Mouse (Mus musculus) heart, embryonic 15.5 days (tissue): ENCODE data around the gene Il10ra. TPM values are rescaled to one million over a fixed set of nuclear protein-coding genes. Genes with fewer than 3 reads are reported as not detected.
A peak's percentile ranks its signal among the peaks of the same experiment; 100 is the strongest.

Experiments used
- ATAC-seq: fragments of 200-750 bp; cut with Nextera tagmentation; replicated peaks from 2 replicates; pipeline ENCODE4 v1.8.0; 2017; ENCODE audit warnings: low read depth, moderate TSS enrichment; ENCODE audit not compliant: insufficient number of reproducible peaks, insufficient read depth, low FRiP score
- H3K27ac ChIP-seq: fragments of 300-500 bp; sonication (generic); 2 replicates; pipeline ENCODE4 v1.5.1; 2015; ENCODE audit warnings: mild to moderate bottlenecking, inconsistent platforms
- H3K27me3 ChIP-seq: fragments of 300-500 bp; sonication (generic); 2 replicates; pipeline ENCODE4 v1.6.1; 2015; ENCODE audit warnings: inconsistent platforms
- H3K36me3 ChIP-seq: fragments of 300-500 bp; sonication (generic); 2 replicates; pipeline ENCODE4 v1.6.1; 2015; ENCODE audit warnings: mild to moderate bottlenecking, inconsistent platforms
- H3K4me1 ChIP-seq: fragments of 300-500 bp; sonication (generic); replicated peaks from 2 replicates; pipeline ENCODE4 v1.6.1; 2015; ENCODE audit warnings: inconsistent platforms
- H3K4me2 ChIP-seq: fragments of 300-500 bp; sonication (generic); 2 replicates; pipeline ENCODE4 v1.6.1; 2015; ENCODE audit warnings: inconsistent platforms, mild to moderate bottlenecking, moderate library complexity
- H3K4me3 ChIP-seq: fragments of 300-500 bp; sonication (generic); 2 replicates; pipeline ENCODE4 v1.5.1; 2015; ENCODE audit warnings: mild to moderate bottlenecking, inconsistent platforms
- H3K9ac ChIP-seq: fragments of 300-500 bp; sonication (generic); 2 replicates; pipeline ENCODE4 v1.6.1; 2015; ENCODE audit warnings: mild to moderate bottlenecking, inconsistent platforms
- H3K9me3 ChIP-seq: fragments of 300-500 bp; sonication (generic); replicated peaks from 2 replicates; pipeline ENCODE4 v1.6.1; 2016; ENCODE audit warnings: inconsistent platforms
- WGBS: fragments of 180-500 bp; shearing (Covaris S2); methylation state at CpG from one replicate; pipeline ENCODE4 v1.1.7; 2015; ENCODE audit warnings: mixed read lengths; 5-methylcytosine and 5-hydroxymethylcytosine counted together
- polyA plus RNA-seq: library from polyadenylated mRNA; unstranded; fragments of >200 nt; fragmentation: Nextera tagmentation; extraction: Ambion mirVana; gene quantifications from 2 replicates; pipeline ENCODE4 v1.2.1, GENCODE M21; 2015

The Il10ra gene
- polyA plus RNA-seq, 1 experiment from 2014 or later: 0.84 TPM

GRCm38 (mm10) chr9:45291481-45292168 is 22.7 kb upstream of the Il10ra start:
- Histone ChIP-seq H3K9me3 (no peaks in the 10 kb centered on the region), H3K27me3 (no peaks in the 10 kb centered on the region), H3K4me2 (no peak overlapping the region), H3K27ac (no peak overlapping the region), H3K36me3 (no peaks in the 10 kb centered on the region), H3K4me1 (no peaks in the 10 kb centered on the region), H3K9ac (no peak overlapping the region), H3K4me3 (no peak overlapping the region)
- no peak for ATAC-seq
- 78% methylated on average over 11 of the region's 11 CpGs for WGBS

- Histone ChIP-seq H3K27me3 (no peaks in the 10 kb centered on the region), H3K9ac (no peak overlapping the region), H3K4me1 (no peaks in the 10 kb centered on the region), H3K4me2 (no peak overlapping the region), H3K4me3 (no peak overlapping the region), H3K9me3 (no peaks in the 10 kb centered on the region), H3K36me3 (no peaks in the 10 kb centered on the region), H3K27ac (no peak overlapping the region)
- 78% methylated on average over 5 of the region's 5 CpGs for WGBS
- ATAC-seq: no peak
Measured at GRCm38 (mm10) chr9:45282466-45282865, 13.5 kb upstream of the Il10ra start.

GRCm38 (mm10) chr9:45280891-45281290 is 11.9 kb upstream of the Il10ra start:
- H3K4me2 ChIP-seq: no peak overlapping the region
- no peak for ATAC-seq
- no peaks in the 10 kb centered on the region for H3K4me1 ChIP-seq
- H3K36me3 ChIP-seq: no peaks in the 10 kb centered on the region
- H3K9me3 ChIP-seq: no peaks in the 10 kb centered on the region
- H3K4me3 ChIP-seq: no peak overlapping the region
- no peak overlapping the region for H3K9ac ChIP-seq
- 62% methylated on average over 3 of the region's 3 CpGs for WGBS
- H3K27ac ChIP-seq: no peak overlapping the region
- H3K27me3 ChIP-seq: no peaks in the 10 kb centered on the region

GRCm38 (mm10) chr9:45280059-45280458 is 11.1 kb upstream of the Il10ra start:
- WGBS: 56% methylated on average over 3 of the region's 3 CpGs
- ATAC-seq: no peak
- Histone ChIP-seq H3K4me2 (no peak overlapping the region), H3K36me3 (no peaks in the 10 kb centered on the region), H3K9me3 (no peaks in the 10 kb centered on the region), H3K27me3 (no peaks in the 10 kb centered on the region), H3K9ac (no peak overlapping the region), H3K4me1 (no peaks in the 10 kb centered on the region), H3K4me3 (no peak overlapping the region), H3K27ac (no peak overlapping the region)

- ATAC-seq: no peak
- no peak overlapping the region for H3K4me3 ChIP-seq
- no peaks in the 10 kb centered on the region for H3K9me3 ChIP-seq
- H3K27me3 ChIP-seq: peaks cover 25% of the 10 kb centered on the region
- H3K27ac ChIP-seq: no peak overlapping the region
- WGBS: 82% methylated on average over 2 of the region's 2 CpGs
- no peaks in the 10 kb centered on the region for H3K4me1 ChIP-seq
- H3K9ac ChIP-seq: no peak overlapping the region
- H3K4me2 ChIP-seq: no peak overlapping the region
- H3K36me3 ChIP-seq: no peaks in the 10 kb centered on the region
Measured at GRCm38 (mm10) chr9:45274635-45275034, 5.7 kb upstream of the Il10ra start.

- H3K27me3 ChIP-seq: peaks cover 29% of the 10 kb centered on the region
- no peaks in the 10 kb centered on the region for H3K9me3 ChIP-seq
- H3K4me3 ChIP-seq: no peak overlapping the region
- H3K36me3 ChIP-seq: no peaks in the 10 kb centered on the region
- 70% methylated on average over 4 of the region's 4 CpGs for WGBS
- no peak for ATAC-seq
- H3K9ac ChIP-seq: no peak overlapping the region
- no peak overlapping the region for H3K27ac ChIP-seq
- no peaks in the 10 kb centered on the region for H3K4me1 ChIP-seq
- no peak overlapping the region for H3K4me2 ChIP-seq
Measured at GRCm38 (mm10) chr9:45274218-45274617, 5.3 kb upstream of the Il10ra start.

GRCm38 (mm10) chr9:45272213-45272612 is 3.3 kb upstream of the Il10ra start:
- no peaks in the 10 kb centered on the region for H3K36me3 ChIP-seq
- ATAC-seq: no peak
- H3K27ac ChIP-seq: no peak overlapping the region
- H3K4me1 ChIP-seq: peaks cover 6% of the 10 kb centered on the region
- H3K9ac ChIP-seq: no peak overlapping the region
- peaks cover 49% of the 10 kb centered on the region for H3K27me3 ChIP-seq
- H3K4me2 ChIP-seq: no peak overlapping the region
- 47% methylated on average over 5 of the region's 5 CpGs for WGBS
- H3K4me3 ChIP-seq: no peak overlapping the region
- H3K9me3 ChIP-seq: no peaks in the 10 kb centered on the region

GRCm38 (mm10) chr9:45268079-45268478 is 870 bp downstream of the Il10ra start:
- no peak for ATAC-seq
- peaks cover 6% of the 10 kb centered on the region for H3K4me1 ChIP-seq
- H3K9ac ChIP-seq: no peak overlapping the region
- 53% methylated on average over 4 of the region's 4 CpGs for WGBS
- H3K4me3 ChIP-seq: peak overlapping the region; percentile 45
- H3K9me3 ChIP-seq: no peaks in the 10 kb centered on the region
- H3K27me3 ChIP-seq: peaks cover 63% of the 10 kb centered on the region
- no peaks in the 10 kb centered on the region for H3K36me3 ChIP-seq
- no peak overlapping the region for H3K27ac ChIP-seq
- H3K4me2 ChIP-seq: peak overlapping the region; percentile 60

- ATAC-seq: no peak
- WGBS: 70% methylated on average over 4 of the region's 4 CpGs
- no peak overlapping the region for H3K27ac ChIP-seq
- peaks cover 63% of the 10 kb centered on the region for H3K27me3 ChIP-seq
- H3K4me1 ChIP-seq: peaks cover 6% of the 10 kb centered on the region
- no peaks in the 10 kb centered on the region for H3K36me3 ChIP-seq
- H3K9me3 ChIP-seq: no peaks in the 10 kb centered on the region
- H3K4me2 ChIP-seq: no peak overlapping the region; the same call in 1 of the 2 replicates
- H3K9ac ChIP-seq: no peak overlapping the region
- no peak overlapping the region for H3K4me3 ChIP-seq
Measured at GRCm38 (mm10) chr9:45267099-45267498, 1.9 kb downstream of the Il10ra start.

- Histone ChIP-seq H3K27ac (no peak overlapping the region), H3K4me2 (no peak overlapping the region), H3K9me3 (no peaks in the 10 kb centered on the region), H3K4me1 (no peaks in the 10 kb centered on the region), H3K4me3 (no peak overlapping the region), H3K27me3 (peaks cover 17% of the 10 kb centered on the region), H3K9ac (no peak overlapping the region), H3K36me3 (no peaks in the 10 kb centered on the region)
- WGBS: 77% methylated on average over 5 of the region's 5 CpGs
- ATAC-seq: no peak
Measured at GRCm38 (mm10) chr9:45261872-45262271, 7.1 kb downstream of the Il10ra start.

GRCm38 (mm10) chr9:45261466-45261865 is 7.5 kb downstream of the Il10ra start:
- Histone ChIP-seq H3K4me1 (no peaks in the 10 kb centered on the region), H3K4me2 (no peak overlapping the region), H3K27ac (no peak overlapping the region), H3K4me3 (no peak overlapping the region), H3K36me3 (no peaks in the 10 kb centered on the region), H3K9me3 (no peaks in the 10 kb centered on the region), H3K27me3 (peaks cover 13% of the 10 kb centered on the region), H3K9ac (no peak overlapping the region)
- 48% methylated on average over 4 of the region's 4 CpGs for WGBS
- no peak for ATAC-seq

GRCm38 (mm10) chr9:45259065-45259464 is 9.9 kb downstream of the Il10ra start:
- Histone ChIP-seq H3K9me3 (no peaks in the 10 kb centered on the region), H3K4me2 (no peak overlapping the region), H3K27ac (no peak overlapping the region), H3K27me3 (peaks cover 5% of the 10 kb centered on the region; the same call in 1 of the 2 replicates), H3K4me3 (no peak overlapping the region), H3K9ac (no peak overlapping the region), H3K4me1 (no peaks in the 10 kb centered on the region), H3K36me3 (no peaks in the 10 kb centered on the region)
- no peak for ATAC-seq
- WGBS: 78% methylated on average over 13 of the region's 13 CpGs
